8 mouse cellular contexts compared by ENCODE assay signal in the genomic region with DNA sequence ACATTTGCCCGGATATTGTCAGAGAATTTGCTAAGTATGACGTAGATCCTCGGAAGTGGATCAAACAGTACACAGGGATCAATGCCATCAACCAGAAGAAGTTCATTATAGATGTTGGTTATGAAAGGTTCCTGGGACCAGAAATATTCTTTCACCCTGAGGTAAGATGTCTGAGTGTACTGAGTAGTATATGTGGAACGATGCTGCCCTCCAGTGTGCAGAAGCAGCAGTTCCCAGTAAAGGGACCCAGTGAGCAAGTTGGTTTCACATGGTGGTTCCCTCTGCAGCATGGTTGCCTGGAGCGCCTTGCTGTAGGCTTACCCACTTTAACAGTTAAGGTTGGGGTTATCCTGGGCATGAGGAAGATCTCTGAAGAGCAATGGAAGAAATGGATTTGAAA.
DNase-seq lines count a peak whose midpoint lies in the region; ATAC-seq and TF ChIP-seq lines count a peak whose summit lies in the region.

No protein-coding gene starts in this region.

- H3K4me3 ChIP-seq in MEL (ENCODE audit: control insufficient read depth in 1 of 2, insufficient read depth in 1 of 2, low read depth in 2 of 2, low read length in 2 of 2) = no peak overlapping the region
- no peak overlapping the region for H3K4me3 ChIP-seq in cerebellum, adult 2 months (replicated peaks; ENCODE audit: insufficient read depth, low read depth, low read length)
- H3K4me3 ChIP-seq in forebrain, postnatal 0 days (ENCODE audit: low read depth, low read length) = no peak overlapping the region
- no peak overlapping the region for H3K4me3 ChIP-seq in neural tube, embryonic 13.5 days

- intact Hi-C loops in left cerebral cortex, postnatal 36 days (cut with DNase I) = loop anchor here (10.0 kb wide), 2 partner anchors 337 to 407 kb away; a partner anchor contains a TSS

- H3K4me1 ChIP-seq in MEL (ENCODE audit: control insufficient read depth in 1 of 2, insufficient read depth in 2 of 2, low read length in 2 of 2) = peaks cover 0 to 8% of the 10 kb centered on the region in 2 experiments; a peak in 2 of 4 replicates
- no peaks in the 10 kb centered on the region for H3K4me1 ChIP-seq in cerebellum, adult 2 months (ENCODE audit: control insufficient read depth, insufficient read depth, low read length)
- H3K4me1 ChIP-seq in forebrain, postnatal 0 days (ENCODE audit: insufficient read depth) = no peaks in the 10 kb centered on the region
- H3K4me1 ChIP-seq in neural tube, embryonic 13.5 days (replicated peaks) = no peaks in the 10 kb centered on the region; the same call in 1 of the 2 replicates

- H3K9me3 ChIP-seq in MEL (replicated peaks; ENCODE audit: insufficient read depth, low read length) = no peaks in the 10 kb centered on the region
- H3K9me3 ChIP-seq in forebrain, postnatal 0 days (ENCODE audit: low read length) = no peaks in the 10 kb centered on the region
- no peaks in the 10 kb centered on the region for H3K9me3 ChIP-seq in neural tube, embryonic 13.5 days

- peak; percentile 97 for TF ChIP-seq RAD21 in MEL (IDR thresholded peaks at IDR 0.05; ENCODE audit: low read depth, low read length)

- TF ChIP-seq POLR2A in MEL (IDR thresholded peaks at IDR 0.05; ENCODE audit: control insufficient read depth in 1 of 2, insufficient read depth in 1 of 2, low read depth in 1 of 2, low read length in 2 of 2, poor library complexity in 1 of 2) = no peak
- TF ChIP-seq POLR2A in cerebellum, adult 2 months (IDR thresholded peaks at IDR 0.05; ENCODE audit: borderline replicate concordance, insufficient read depth, low read length) = no peak

- 66% methylated on average over 5 of the region's 5 CpGs for WGBS in cerebellum, adult 2 months
- 62% methylated on average over 5 of the region's 5 CpGs for WGBS in forebrain, postnatal 0 days
- WGBS in neural tube, embryonic 13.5 days = 82% methylated on average over 5 of the region's 5 CpGs

- TF ChIP-seq EP300 in MEL (IDR thresholded peaks at IDR 0.05; ENCODE audit: low read depth in 1 of 2, low read length in 2 of 2) = no peak

- peak; percentile 96 for ATAC-seq in forebrain, postnatal 0 days
- ATAC-seq in inflammation-experienced regulatory T-cells, adult 6 months = peak; percentile 50
- ATAC-seq in neural tube, embryonic 13.5 days (ENCODE audit: low read depth) = peak; percentile 80

- no peak overlapping the region for H3K27ac ChIP-seq in MEL (ENCODE audit: control insufficient read depth, low read depth, low read length)
- H3K27ac ChIP-seq in cerebellum, adult 2 months (ENCODE audit: insufficient read depth, low read length) = no peak overlapping the region
- no peak overlapping the region for H3K27ac ChIP-seq in forebrain, postnatal 0 days (ENCODE audit: low read depth, low read length)
- no peak overlapping the region for H3K27ac ChIP-seq in neural tube, embryonic 13.5 days (replicated peaks)

- peak; percentile 78 to 88 (median 87) for TF ChIP-seq CTCF in MEL (IDR thresholded peaks at IDR 0.05 in 2 of 3, conservative IDR thresholded peaks at IDR 0.05 in 1 of 3; ENCODE audit: control insufficient read depth in 1 of 3, insufficient read depth in 1 of 3, low read depth in 2 of 3, low read length in 3 of 3, poor library complexity in 1 of 3, severe bottlenecking in 1 of 3)
- TF ChIP-seq CTCF in cerebellum, adult 2 months (IDR thresholded peaks at IDR 0.05; ENCODE audit: borderline replicate concordance, insufficient read depth, low read depth, low read length) = peak; percentile 81
- peak; percentile 92 for TF ChIP-seq CTCF in forebrain, postnatal 0 days (IDR thresholded peaks at IDR 0.05; ENCODE audit: low read depth)

- H3K79me2 ChIP-seq in MEL (ENCODE audit: control insufficient read depth, insufficient read depth, low read length, poor library complexity) = no peaks in the 10 kb centered on the region

- peaks cover 0 to 4% of the 10 kb centered on the region in 2 experiments; a peak in 2 of 4 replicates for H3K36me3 ChIP-seq in MEL (ENCODE audit: control insufficient read depth in 1 of 2, insufficient read depth in 2 of 2, low read length in 2 of 2)
- H3K36me3 ChIP-seq in forebrain, postnatal 0 days (ENCODE audit: insufficient read depth) = 0 out of 2 replicates have a peak, but pooled peaks cover 3% of the 10 kb centered on the region
- no peaks in the 10 kb centered on the region for H3K36me3 ChIP-seq in neural tube, embryonic 13.5 days

- no peaks in the 10 kb centered on the region for H3K27me3 ChIP-seq in MEL (ENCODE audit: control insufficient read depth in 1 of 2, insufficient read depth in 2 of 2, low read length in 2 of 2)
- H3K27me3 ChIP-seq in cerebellum, adult 2 months (ENCODE audit: control insufficient read depth, insufficient read depth, low read length) = no peaks in the 10 kb centered on the region
- H3K27me3 ChIP-seq in forebrain, postnatal 0 days (ENCODE audit: insufficient read depth, low read length) = no peaks in the 10 kb centered on the region
- no peaks in the 10 kb centered on the region for H3K27me3 ChIP-seq in neural tube, embryonic 13.5 days

- H3K4me2 ChIP-seq in forebrain, postnatal 0 days (ENCODE audit: low read depth) = no peak overlapping the region
- H3K4me2 ChIP-seq in neural tube, embryonic 13.5 days = no peak overlapping the region

- peak; percentile 26 for DNase-seq in CD4-positive helper T cell, adult 2 months (ENCODE audit: low read depth, low spot score)
- peak; percentile 70 for DNase-seq in MEL (ENCODE audit: low read depth, low spot score)
- DNase-seq in cerebellum, adult 2 months = peak; percentile 47 to 53
- peak; percentile 84 for DNase-seq in forebrain, postnatal 0 days
- peak; percentile 50 to 56 for DNase-seq in left cerebral cortex, postnatal 36 days (ENCODE audit: low spot score in 2 of 2)
- DNase-seq in spleen, adult 12 weeks (ENCODE audit: low spot score) = no peak

- H3K9ac ChIP-seq in MEL (ENCODE audit: control insufficient read depth, low read depth, low read length, poor library complexity, severe bottlenecking) = no peak overlapping the region
- H3K9ac ChIP-seq in forebrain, postnatal 0 days = no peak overlapping the region
- no peak overlapping the region for H3K9ac ChIP-seq in neural tube, embryonic 13.5 days

TF ChIP-seq in MEL, 35 proteins besides CTCF, POLR2A, EP300 and RAD21:
- TF ChIP-seq CHD1 (IDR thresholded peaks at IDR 0.05; ENCODE audit: low read depth, low read length) (no peak), TBP (IDR thresholded peaks at IDR 0.05; ENCODE audit: low read depth, low read length) (no peak), CHD2 (IDR thresholded peaks at IDR 0.05; ENCODE audit: low read length) (no peak), MXI1 (IDR thresholded peaks at IDR 0.05; ENCODE audit: low read depth, low read length) (no peak), NELFE (IDR thresholded peaks at IDR 0.05; ENCODE audit: low read depth, low read length) (peak; percentile 15; the same call in 1 of the 2 replicates), ZKSCAN1 (IDR thresholded peaks at IDR 0.05; ENCODE audit: low read depth, low read length) (no peak), ZC3H11A (IDR thresholded peaks at IDR 0.05; ENCODE audit: low read depth, low read length) (peak; percentile 86), ZNF384 (IDR thresholded peaks at IDR 0.05; ENCODE audit: low read depth, low read length) (no peak), GATA1 (IDR thresholded peaks at IDR 0.05; ENCODE audit: low read depth, low read length) (no peak), SMC3 (IDR thresholded peaks at IDR 0.05; ENCODE audit: low read depth, low read length) (peak; percentile 89), USF2 (IDR thresholded peaks at IDR 0.05; ENCODE audit: borderline replicate concordance in 1 of 2, insufficient read depth in 1 of 2, low read depth in 1 of 2, low read length in 2 of 2) (no peak), MYB (IDR thresholded peaks at IDR 0.05; ENCODE audit: low read depth, low read length) (no peak)
